Mouse (Mus musculus) lung, adult 2 months (tissue): ENCODE results near the gene E130309D02Rik.

Experiments
- CTCF ChIP-seq: fragments of 200-500 bp; IDR thresholded peaks from 2 replicates; pipeline ENCODE4 v1.5.1; 2011; ENCODE audit warnings: mild to moderate bottlenecking, low read length, control low read depth; ENCODE audit not compliant: insufficient read depth
- POLR2A ChIP-seq: fragments of 200-500 bp; IDR thresholded peaks from 2 replicates; pipeline ENCODE4 v1.6.1; 2011; ENCODE audit warnings: low read depth, mild to moderate bottlenecking, control low read depth, low read length, borderline replicate concordance; ENCODE audit errors: extremely low read depth

GRCm38 (mm10) chr5:143295330-143295729 lies 19.8 kb downstream of the E130309D02Rik start:
- TF ChIP-seq POLR2A (no peak), CTCF (no peak)
